Mouse (Mus musculus) hindbrain, embryonic 14.5 days (tissue): Measurements from ENCODE around the gene Secisbp2. TPM values are rescaled to one million over a fixed set of nuclear protein-coding genes. Genes with fewer than 3 reads are reported as not detected.

ENCODE experiments used
- ATAC-seq: fragments of 200-750 bp; cut with Nextera tagmentation; 2 replicates; pipeline ENCODE4 v1.8.0; 2017; ENCODE audit warnings: moderate number of reproducible peaks, mild to moderate bottlenecking, moderate TSS enrichment, moderate library complexity; ENCODE audit not compliant: low FRiP score
- DNase-seq: peaks from one replicate; pipeline ENCODE4 v3.0.0-alpha.2; 2015; ENCODE audit warnings: low spot score
- H3K27ac ChIP-seq: fragments of 300-500 bp; sonication (generic); 2 replicates; pipeline ENCODE4 v1.5.1; 2014; ENCODE audit warnings: mild to moderate bottlenecking, moderate library complexity
- H3K27me3 ChIP-seq: fragments of 300-500 bp; sonication (generic); 2 replicates; pipeline ENCODE4 v1.6.1; 2014; ENCODE audit warnings: mild to moderate bottlenecking, low read length, mixed read lengths; ENCODE audit not compliant: control insufficient read depth, insufficient read depth
- H3K36me3 ChIP-seq: fragments of 300-500 bp; sonication (generic); replicated peaks from 2 replicates; pipeline ENCODE4 v1.6.1; 2014; ENCODE audit not compliant: control insufficient read depth, insufficient read depth
- H3K4me1 ChIP-seq: fragments of 300-500 bp; sonication (generic); replicated peaks from 2 replicates; pipeline ENCODE4 v1.6.1; 2014; ENCODE audit warnings: antibody characterized with exemption, low read length, mixed read lengths; ENCODE audit not compliant: control insufficient read depth, insufficient read depth
- H3K4me2 ChIP-seq: fragments of 300-500 bp; sonication (generic); replicated peaks from 2 replicates; pipeline ENCODE4 v1.6.1; 2014; ENCODE audit warnings: mild to moderate bottlenecking, moderate library complexity
- H3K4me3 ChIP-seq: fragments of 300-500 bp; sonication (generic); replicated peaks from 2 replicates; pipeline ENCODE4 v1.5.1; 2014; ENCODE audit warnings: mild to moderate bottlenecking, low read length
- H3K9ac ChIP-seq: fragments of 300-500 bp; sonication (generic); 2 replicates; pipeline ENCODE4 v1.6.1; 2014
- H3K9me3 ChIP-seq: fragments of 300-500 bp; sonication (generic); 2 replicates; pipeline ENCODE4 v1.6.1; 2016; ENCODE audit warnings: low read length; ENCODE audit not compliant: control insufficient read depth
- WGBS: fragments of 180-500 bp; shearing (Covaris S2); extraction: QIAGEN DNeasy Blood & Tissue Kit; methylation state at CpG from one replicate; pipeline ENCODE4 v1.1.7; 2014; 5-methylcytosine and 5-hydroxymethylcytosine counted together
- polyA plus RNA-seq: library from polyadenylated mRNA; unstranded; fragments of >200 nt; fragmentation: Nextera tagmentation; extraction: Ambion mirVana; gene quantifications from 2 replicates; pipeline ENCODE4 v1.2.1, GENCODE M21; 2014

The Secisbp2 gene
- polyA plus RNA-seq, 1 experiment from 2014 or later, result 27.2 TPM

DNA sequence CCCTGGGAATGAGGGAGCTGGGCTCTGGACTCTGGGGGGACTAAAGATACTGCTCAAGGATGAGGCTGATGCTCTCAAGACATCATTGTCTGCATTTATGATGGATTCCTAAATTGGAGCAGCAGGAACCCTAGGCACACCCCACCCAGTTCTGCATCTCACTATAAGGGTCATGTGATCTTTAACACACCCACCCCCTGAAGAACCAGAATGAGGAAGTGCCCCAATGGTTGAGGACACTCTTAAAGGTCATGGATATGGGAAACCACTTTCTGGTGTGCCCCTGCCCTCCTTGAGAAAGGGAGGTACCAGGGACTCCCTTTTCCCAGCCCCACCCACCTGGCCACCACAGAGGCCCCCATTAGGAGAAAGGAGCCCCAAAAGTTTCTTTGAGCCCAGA, 45.0 kb downstream of the Secisbp2 start:
- H3K9ac ChIP-seq, result no peak overlapping the region

DNA sequence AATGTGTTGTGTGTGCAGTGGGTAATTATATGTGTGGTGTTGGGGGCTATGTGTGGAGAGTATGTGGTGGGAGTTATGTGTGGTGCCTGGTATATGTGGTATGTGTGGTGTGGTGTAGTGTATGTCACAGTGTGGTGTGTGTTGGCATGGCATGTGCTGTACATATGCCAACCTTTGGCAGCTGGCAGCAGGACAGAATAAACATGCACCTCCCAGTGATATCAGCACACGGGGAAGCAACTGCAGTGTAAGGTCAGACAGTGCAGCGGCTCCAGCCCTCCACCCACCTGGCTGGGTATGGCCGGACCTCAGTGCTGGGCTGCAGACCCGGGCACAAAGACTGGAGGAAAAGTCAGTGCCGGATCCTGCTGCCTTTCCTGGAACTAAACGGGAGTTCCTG, 46.0 kb downstream of the Secisbp2 start:
- Histone ChIP-seq H3K9ac (no peak overlapping the region), H3K27ac (no peak overlapping the region), H3K36me3 (peaks cover 4% of the 10 kb centered on the region; the same call in 1 of the 2 replicates), H3K4me2 (no peak overlapping the region), H3K4me3 (no peak overlapping the region), H3K27me3 (no peaks in the 10 kb centered on the region), H3K9me3 (no peaks in the 10 kb centered on the region), H3K4me1 (no peaks in the 10 kb centered on the region)
- ATAC-seq (no peak), DNase-seq (no peak)
- WGBS, result 81% methylated on average over 6 of the region's 6 CpGs

More for the DNA sequence above, 45.0 kb downstream of the Secisbp2 start:
- Histone ChIP-seq H3K4me2 (no peak overlapping the region), H3K4me3 (no peak overlapping the region), H3K9me3 (no peaks in the 10 kb centered on the region), H3K36me3 (no peaks in the 10 kb centered on the region; the same call in 1 of the 2 replicates), H3K27me3 (no peaks in the 10 kb centered on the region), H3K4me1 (no peaks in the 10 kb centered on the region), H3K27ac (no peak overlapping the region)
- no peak for DNase-seq
- no peak for ATAC-seq

DNA sequence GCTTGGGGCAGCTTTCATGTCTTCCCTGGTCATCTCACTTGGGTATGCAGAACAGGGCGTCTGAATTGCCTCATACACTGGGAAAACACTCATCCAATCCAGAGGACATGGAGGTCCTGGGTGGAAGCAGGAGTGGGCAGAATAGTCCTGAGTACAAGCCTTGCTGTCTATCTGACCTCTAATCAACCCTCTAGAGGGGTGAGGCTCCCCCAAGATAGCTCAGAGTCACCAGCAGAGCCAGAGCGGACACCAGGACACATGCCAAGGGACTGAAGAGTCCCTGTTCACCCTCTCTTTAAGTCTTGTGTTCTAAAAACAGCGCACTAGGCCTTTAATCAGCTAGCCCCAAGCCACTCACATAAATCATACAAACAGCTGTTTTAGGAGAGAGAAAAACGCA, 46.4 kb downstream of the Secisbp2 start:
- Histone ChIP-seq H3K4me1 (no peaks in the 10 kb centered on the region), H3K9me3 (no peaks in the 10 kb centered on the region), H3K27me3 (no peaks in the 10 kb centered on the region), H3K4me2 (no peak overlapping the region), H3K4me3 (no peak overlapping the region), H3K27ac (no peak overlapping the region), H3K36me3 (peaks cover 8% of the 10 kb centered on the region), H3K9ac (no peak overlapping the region)
- DNase-seq (no peak), ATAC-seq (no peak)
- 68% methylated on average over 4 of the region's 4 CpGs for WGBS

DNA sequence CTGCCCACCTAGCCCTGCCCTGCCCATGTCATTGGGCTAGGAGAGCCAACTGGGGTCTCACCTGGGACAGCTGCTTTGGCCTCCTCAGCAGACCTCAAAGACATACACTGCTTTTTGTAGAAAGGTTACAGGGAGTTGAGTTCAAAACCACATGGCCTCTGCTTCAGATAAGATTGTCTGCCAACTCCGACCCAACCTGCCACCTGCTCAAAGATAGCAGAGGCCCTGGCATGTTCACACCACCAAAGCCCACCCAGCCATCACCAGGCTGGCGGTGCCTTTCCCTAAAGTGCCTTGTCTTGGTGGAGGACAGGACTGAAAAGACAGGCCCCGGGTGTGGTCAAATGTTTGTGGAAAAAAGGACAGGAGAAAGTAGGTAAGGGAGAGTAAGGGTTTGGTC, 46.8 kb downstream of the Secisbp2 start:
- Histone ChIP-seq H3K9ac (no peak overlapping the region), H3K36me3 (peaks cover 12% of the 10 kb centered on the region), H3K4me2 (no peak overlapping the region), H3K4me3 (no peak overlapping the region), H3K9me3 (no peaks in the 10 kb centered on the region), H3K4me1 (no peaks in the 10 kb centered on the region), H3K27me3 (no peaks in the 10 kb centered on the region), H3K27ac (no peak overlapping the region)
- 97% methylated on average over 3 of the region's 3 CpGs for WGBS
- ATAC-seq (no peak), DNase-seq (no peak)

DNA sequence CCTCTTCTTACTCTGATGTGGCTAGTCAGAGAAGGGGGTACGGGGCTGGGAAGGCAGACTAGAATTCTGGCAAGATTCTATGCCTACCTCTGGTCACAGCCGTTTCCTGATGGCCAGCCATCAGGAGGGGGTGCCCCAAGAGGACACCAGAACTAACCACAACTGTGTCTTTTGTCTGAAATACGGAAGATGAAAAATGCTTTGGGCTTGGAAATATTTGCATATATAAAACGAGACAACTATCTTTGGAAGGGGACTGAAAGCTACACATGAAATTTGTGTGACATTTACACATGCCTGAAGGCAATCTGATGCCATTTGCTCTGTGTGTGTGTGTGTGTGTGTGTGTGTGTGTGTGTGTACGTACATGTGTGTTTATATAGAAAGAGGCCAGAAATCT, 52.4 kb downstream of the Secisbp2 start:
- Histone ChIP-seq H3K27ac (no peak overlapping the region), H3K27me3 (no peaks in the 10 kb centered on the region), H3K36me3 (peaks cover 12% of the 10 kb centered on the region), H3K4me1 (no peaks in the 10 kb centered on the region), H3K4me2 (no peak overlapping the region), H3K9ac (no peak overlapping the region), H3K9me3 (no peaks in the 10 kb centered on the region), H3K4me3 (no peak overlapping the region)
- ATAC-seq (no peak), DNase-seq (no peak)
- 81% methylated on average over 5 of the region's 5 CpGs for WGBS

DNA sequence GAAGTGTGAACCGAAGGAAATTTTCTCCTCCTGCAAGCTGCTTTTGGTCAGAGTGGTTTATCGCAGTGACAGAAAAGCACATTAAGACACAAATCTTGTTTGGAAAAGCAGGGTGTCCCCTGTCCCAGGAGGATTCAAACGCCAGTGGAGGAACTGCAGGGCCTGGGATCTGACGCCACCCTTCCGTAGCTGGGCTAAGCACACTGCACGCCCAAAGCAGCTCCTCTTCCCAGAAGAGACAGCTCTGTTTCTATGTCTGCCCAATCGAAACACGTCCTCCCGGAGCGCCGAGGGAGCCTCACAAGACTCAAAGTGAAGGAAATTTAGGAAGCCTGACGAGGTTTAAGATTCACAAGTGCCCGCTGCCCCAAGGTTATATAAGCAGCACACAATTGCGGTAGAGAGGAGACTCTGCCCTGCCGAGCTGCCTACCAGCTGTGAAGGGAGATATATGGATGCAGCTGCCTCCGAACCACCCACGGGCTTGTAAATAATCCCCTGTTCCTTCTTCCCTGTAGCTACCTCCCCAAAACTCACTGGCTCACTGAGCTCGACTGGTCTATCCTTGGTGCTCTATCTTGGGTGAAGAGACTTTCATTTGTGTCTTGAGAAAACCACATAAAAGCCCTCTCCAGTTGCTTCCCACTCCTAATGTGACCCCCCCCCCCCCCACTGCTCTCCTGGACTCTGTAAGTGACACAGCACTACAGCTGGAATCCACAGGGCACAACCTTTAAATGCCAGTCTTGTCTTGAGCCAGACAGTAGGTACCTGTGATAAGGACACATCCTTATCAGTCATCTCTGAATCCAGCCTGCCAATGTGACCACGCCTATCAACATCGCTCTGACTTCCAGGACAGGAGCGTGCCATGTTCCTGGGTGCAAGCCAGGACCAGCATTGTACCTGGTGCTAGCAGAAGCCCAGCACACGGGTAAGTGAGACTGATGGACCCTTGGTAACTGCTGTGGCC, 54.7 kb downstream of the Secisbp2 start:
- ATAC-seq, result no peak
- Histone ChIP-seq H3K4me3 (no peak overlapping the region), H3K4me2 (no peak overlapping the region), H3K27ac (no peak overlapping the region), H3K36me3 (peaks cover 27% of the 10 kb centered on the region), H3K9ac (no peak overlapping the region), H3K9me3 (no peaks in the 10 kb centered on the region), H3K4me1 (no peaks in the 10 kb centered on the region), H3K27me3 (no peaks in the 10 kb centered on the region)
- 77% methylated on average over 22 of the region's 22 CpGs for WGBS
- no peak for DNase-seq

DNA sequence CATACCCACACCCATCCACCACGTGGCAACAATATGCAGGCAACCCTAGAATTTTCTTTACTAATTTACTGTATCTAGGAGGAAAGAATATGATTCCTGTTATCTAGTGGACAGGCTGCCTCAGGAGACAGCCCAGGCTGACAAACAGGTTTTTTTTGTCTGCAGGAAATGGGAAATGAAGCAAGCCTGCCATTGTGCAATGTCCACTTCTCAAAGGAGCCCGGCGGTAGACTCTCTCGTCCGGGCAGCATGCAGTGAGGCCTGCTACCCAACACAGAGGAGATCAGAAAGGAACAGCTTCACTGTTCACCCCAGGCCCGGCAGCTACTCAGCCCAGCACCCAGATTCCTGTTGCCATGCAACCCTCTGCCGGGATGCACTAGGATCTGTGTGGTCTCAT, 59.2 kb downstream of the Secisbp2 start:
- no peaks in the 10 kb centered on the region for H3K9me3 ChIP-seq
- ATAC-seq (no peak), DNase-seq (no peak)
- no peak overlapping the region for H3K27ac ChIP-seq
- H3K9ac ChIP-seq, result no peak overlapping the region
- H3K4me1 ChIP-seq, result no peaks in the 10 kb centered on the region
- no peak overlapping the region for H3K4me3 ChIP-seq
- H3K36me3 ChIP-seq, result peaks cover 33% of the 10 kb centered on the region; the same call in 1 of the 2 replicates
- no peaks in the 10 kb centered on the region for H3K27me3 ChIP-seq
- 69% methylated on average over 7 of the region's 7 CpGs for WGBS
- no peak overlapping the region for H3K4me2 ChIP-seq

DNA sequence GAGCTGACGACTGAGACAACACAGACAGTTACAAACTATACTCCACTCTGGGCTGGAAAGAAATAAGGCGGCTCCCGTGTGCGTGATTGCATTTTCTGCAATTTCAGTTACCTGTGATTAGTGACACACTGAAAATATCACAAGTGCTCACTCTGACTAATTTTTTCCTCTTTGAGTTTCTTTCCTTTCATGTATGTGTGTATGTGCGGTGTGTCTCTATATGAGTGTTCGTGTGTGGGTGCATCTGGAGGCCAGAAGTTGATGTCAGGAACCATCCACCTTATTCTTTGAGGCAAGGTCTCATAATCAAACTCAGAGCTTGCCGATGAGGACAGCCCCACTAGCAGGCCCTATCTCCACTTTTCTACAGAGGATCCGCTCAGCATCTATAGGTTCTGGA, 60.5 kb downstream of the Secisbp2 start:
- Histone ChIP-seq H3K9ac (no peak overlapping the region), H3K4me2 (no peak overlapping the region), H3K36me3 (peaks cover 33% of the 10 kb centered on the region; the same call in 1 of the 2 replicates), H3K27ac (no peak overlapping the region), H3K9me3 (no peaks in the 10 kb centered on the region), H3K4me1 (no peaks in the 10 kb centered on the region), H3K27me3 (no peaks in the 10 kb centered on the region), H3K4me3 (no peak overlapping the region)
- ATAC-seq (no peak), DNase-seq (no peak)
- 93% methylated on average over 8 of the region's 8 CpGs for WGBS

DNA sequence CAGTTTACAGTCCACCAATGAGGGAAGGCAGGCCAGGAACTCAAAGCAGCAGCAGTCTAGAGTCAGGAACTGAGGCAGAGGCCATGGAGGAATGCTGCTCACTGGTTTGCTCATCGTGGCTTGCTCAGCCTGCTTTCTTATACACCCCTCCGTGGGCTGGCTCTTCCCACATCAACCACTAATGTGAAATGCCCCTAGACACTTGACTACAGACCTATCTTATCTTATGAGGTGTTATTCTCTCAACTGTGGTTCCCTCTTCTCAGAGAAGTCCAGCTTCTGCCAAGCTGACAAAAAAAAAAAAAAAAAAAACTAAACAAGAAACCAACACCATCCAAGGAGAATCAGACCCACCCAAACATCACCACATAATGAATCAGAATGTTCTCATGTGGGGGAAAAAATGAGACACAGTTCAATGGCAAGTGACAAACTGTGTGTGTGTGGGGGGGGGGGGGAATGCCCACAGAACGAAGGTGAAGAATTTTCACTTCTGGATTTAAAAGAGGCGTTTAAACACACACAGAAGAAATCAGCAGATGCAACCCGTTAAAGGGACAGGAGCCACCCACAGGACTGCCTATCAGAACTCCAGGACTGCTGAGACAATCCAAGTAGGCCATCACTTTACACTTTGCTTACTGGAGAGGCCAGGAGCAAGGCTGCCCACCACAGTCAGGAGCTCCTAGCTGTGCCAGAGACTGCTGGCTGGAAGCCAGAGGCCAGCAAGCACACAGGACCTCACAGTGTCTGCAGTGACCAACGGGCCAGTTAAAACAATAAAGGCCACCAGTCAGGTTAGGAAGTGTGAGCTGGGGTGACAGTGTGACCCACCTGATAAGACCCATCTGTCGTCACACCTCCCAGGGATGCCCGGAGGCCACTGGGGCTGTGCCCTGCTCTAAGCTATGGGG, 65.1 kb downstream of the Secisbp2 start:
- Histone ChIP-seq H3K27ac (no peak overlapping the region), H3K36me3 (peaks cover 23% of the 10 kb centered on the region), H3K4me1 (no peaks in the 10 kb centered on the region), H3K27me3 (no peaks in the 10 kb centered on the region), H3K9ac (no peak overlapping the region), H3K4me2 (no peak overlapping the region), H3K9me3 (no peaks in the 10 kb centered on the region), H3K4me3 (no peak overlapping the region)
- DNase-seq (no peak), ATAC-seq (no peak)
- 81% methylated on average over 8 of the region's 8 CpGs for WGBS
